Mouse (Mus musculus): Measurements from ENCODE around the gene Selenom. TPM values are rescaled to one million over a fixed set of nuclear protein-coding genes. Genes with fewer than 3 reads are reported as not detected.

The Selenom gene
- polyA plus RNA-seq, 1 experiment from 2014 or later = 99.2 TPM

- no peak for ATAC-seq (ENCODE audit: borderline replicate concordance, extremely low read depth, low FRiP score, low TSS enrichment)
- H3K27ac ChIP-seq = peak overlapping the region; percentile 94
- H3K4me1 ChIP-seq = peaks cover 33% of the 10 kb centered on the region
- H3K36me3 ChIP-seq = peaks cover 44% of the 10 kb centered on the region
- peak overlapping the region; percentile 67 for H3K4me3 ChIP-seq
- H3K27me3 ChIP-seq = no peaks in the 10 kb centered on the region
- H3K4me2 ChIP-seq = peak overlapping the region; percentile 74
- H3K9ac ChIP-seq = peak overlapping the region; percentile 53; the same call in 1 of the 2 replicates
- H3K9me3 ChIP-seq = no peaks in the 10 kb centered on the region
- WGBS = 23% methylated on average over 8 of the region's 8 CpGs
Observed at GRCm38 (mm10) chr11:3534956-3535355, 20.5 kb downstream of the Selenom start.

- peaks cover 39% of the 10 kb centered on the region for H3K36me3 ChIP-seq
- under 1% methylated on average over 36 of the region's 36 CpGs for WGBS
- peak overlapping the region; percentile 94 for H3K27ac ChIP-seq
- H3K27me3 ChIP-seq = no peaks in the 10 kb centered on the region
- peak overlapping the region; percentile 67 for H3K4me3 ChIP-seq
- no peaks in the 10 kb centered on the region for H3K9me3 ChIP-seq
- peak overlapping the region; percentile 74 for H3K4me2 ChIP-seq
- H3K9ac ChIP-seq = peak overlapping the region; percentile 53
- peak; percentile 86 for ATAC-seq (ENCODE audit: borderline replicate concordance, extremely low read depth, low FRiP score, low TSS enrichment)
- H3K4me1 ChIP-seq = peaks cover 33% of the 10 kb centered on the region
Observed at GRCm38 (mm10) chr11:3535406-3535986, 21.0 kb downstream of the Selenom start.

GRCm38 (mm10) chr11:3536082-3536481 lies 21.6 kb downstream of the Selenom start:
- H3K4me1 ChIP-seq = peaks cover 33% of the 10 kb centered on the region
- peak overlapping the region; percentile 74 for H3K4me2 ChIP-seq
- H3K9ac ChIP-seq = peak overlapping the region; percentile 53
- ATAC-seq (ENCODE audit: borderline replicate concordance, extremely low read depth, low FRiP score, low TSS enrichment) = no peak
- peaks cover 33% of the 10 kb centered on the region for H3K36me3 ChIP-seq
- peak overlapping the region; percentile 94 for H3K27ac ChIP-seq
- peak overlapping the region; percentile 67 for H3K4me3 ChIP-seq
- no peaks in the 10 kb centered on the region for H3K9me3 ChIP-seq
- WGBS = 30% methylated on average over 5 of the region's 5 CpGs
- H3K27me3 ChIP-seq = no peaks in the 10 kb centered on the region

- 89% methylated on average over 5 of the region's 5 CpGs for WGBS
- H3K27ac ChIP-seq = peak overlapping the region; percentile 94
- H3K4me3 ChIP-seq = peak overlapping the region; percentile 67
- H3K4me2 ChIP-seq = peak overlapping the region; percentile 74
- no peaks in the 10 kb centered on the region for H3K9me3 ChIP-seq
- no peaks in the 10 kb centered on the region for H3K27me3 ChIP-seq
- H3K9ac ChIP-seq = peak overlapping the region; percentile 7; the same call in 1 of the 2 replicates
- peaks cover 25% of the 10 kb centered on the region for H3K36me3 ChIP-seq
- H3K4me1 ChIP-seq = peaks cover 38% of the 10 kb centered on the region
- ATAC-seq (ENCODE audit: borderline replicate concordance, extremely low read depth, low FRiP score, low TSS enrichment) = no peak
Observed at GRCm38 (mm10) chr11:3536745-3537333, 22.4 kb downstream of the Selenom start.

GRCm38 (mm10) chr11:3537711-3538110 lies 23.2 kb downstream of the Selenom start:
- no peak for ATAC-seq (ENCODE audit: borderline replicate concordance, extremely low read depth, low FRiP score, low TSS enrichment)
- Histone ChIP-seq H3K36me3 (peaks cover 17% of the 10 kb centered on the region), H3K27me3 (no peaks in the 10 kb centered on the region), H3K4me1 (peaks cover 42% of the 10 kb centered on the region), H3K4me3 (peak overlapping the region; percentile 67), H3K9ac (peak overlapping the region; percentile 75), H3K27ac (no peak overlapping the region), H3K9me3 (no peaks in the 10 kb centered on the region), H3K4me2 (peak overlapping the region; percentile 74)
- 78% methylated on average over 3 of the region's 3 CpGs for WGBS

- 53% methylated on average over 4 of the region's 4 CpGs for WGBS
Observed at GRCm38 (mm10) chr11:3538341-3538740, 23.9 kb downstream of the Selenom start.

GRCm38 (mm10) chr11:3539111-3539825 lies 24.8 kb downstream of the Selenom start:
- ATAC-seq (ENCODE audit: borderline replicate concordance, extremely low read depth, low FRiP score, low TSS enrichment) = peak; percentile 87
- 4% methylated on average over 33 of the region's 33 CpGs for WGBS
- H3K9me3 ChIP-seq = no peaks in the 10 kb centered on the region
- H3K4me2 ChIP-seq = peak overlapping the region; percentile 74
- H3K9ac ChIP-seq = peak overlapping the region; percentile 75
- H3K4me3 ChIP-seq = peak overlapping the region; percentile 67
- no peaks in the 10 kb centered on the region for H3K27me3 ChIP-seq
- H3K27ac ChIP-seq = peak overlapping the region; percentile 64
- H3K36me3 ChIP-seq = peaks cover 2% of the 10 kb centered on the region; the same call in 1 of the 2 replicates
- H3K4me1 ChIP-seq = peaks cover 46% of the 10 kb centered on the region

More at GRCm38 (mm10) chr11:3538341-3538740, 23.9 kb downstream of the Selenom start:
- Histone ChIP-seq H3K27ac (peak overlapping the region; percentile 64; the same call in 1 of the 2 replicates), H3K36me3 (peaks cover 11% of the 10 kb centered on the region), H3K27me3 (no peaks in the 10 kb centered on the region), H3K9me3 (no peaks in the 10 kb centered on the region), H3K4me1 (peaks cover 46% of the 10 kb centered on the region), H3K9ac (peak overlapping the region; percentile 75), H3K4me2 (peak overlapping the region; percentile 74), H3K4me3 (peak overlapping the region; percentile 67)
- ATAC-seq (ENCODE audit: borderline replicate concordance, extremely low read depth, low FRiP score, low TSS enrichment) = no peak

GRCm38 (mm10) chr11:3539826-3540196 lies 25.3 kb downstream of the Selenom start:
- no peaks in the 10 kb centered on the region for H3K9me3 ChIP-seq
- H3K4me2 ChIP-seq = peak overlapping the region; percentile 74
- peak overlapping the region; percentile 67 for H3K4me3 ChIP-seq
- WGBS = 71% methylated on average over 4 of the region's 4 CpGs
- H3K27me3 ChIP-seq = no peaks in the 10 kb centered on the region
- ATAC-seq (ENCODE audit: borderline replicate concordance, extremely low read depth, low FRiP score, low TSS enrichment) = no peak
- no peak overlapping the region for H3K27ac ChIP-seq
- H3K9ac ChIP-seq = peak overlapping the region; percentile 34; the same call in 1 of the 2 replicates
- H3K4me1 ChIP-seq = peaks cover 45% of the 10 kb centered on the region
- no peaks in the 10 kb centered on the region for H3K36me3 ChIP-seq

GRCm38 (mm10) chr11:3540451-3541085 lies 26.1 kb downstream of the Selenom start, which contains the start of gene Smtn:
Gene Smtn (minus strand): TSS chr11:3540612.
- 91% methylated on average over 23 of the region's 23 CpGs for WGBS
- Histone ChIP-seq H3K27ac (peak within 1 kb of the TSS; percentile 54; the same call in 1 of the 2 replicates), H3K9me3 (no peaks in the 10 kb centered on the region)

GRCm38 (mm10) chr11:3541932-3542331 lies 27.4 kb downstream of the Selenom start:
- Histone ChIP-seq H3K9ac (no peak overlapping the region), H3K4me1 (peaks cover 47% of the 10 kb centered on the region), H3K27me3 (no peaks in the 10 kb centered on the region), H3K4me3 (no peak overlapping the region), H3K27ac (no peak overlapping the region), H3K36me3 (no peaks in the 10 kb centered on the region), H3K4me2 (no peak overlapping the region), H3K9me3 (no peaks in the 10 kb centered on the region)
- no peak for ATAC-seq (ENCODE audit: borderline replicate concordance, extremely low read depth, low FRiP score, low TSS enrichment)
- 49% methylated on average over 3 of the region's 3 CpGs for WGBS

More at GRCm38 (mm10) chr11:3540451-3541085, 26.1 kb downstream of the Selenom start, which contains the start of gene Smtn:
- Histone ChIP-seq H3K4me1 (peaks cover 46% of the 10 kb centered on the region), H3K36me3 (no peaks in the 10 kb centered on the region), H3K27me3 (no peaks in the 10 kb centered on the region), H3K4me2 (peak within 1 kb of the TSS; percentile 74), H3K4me3 (peak within 1 kb of the TSS; percentile 67), H3K9ac (peak within 1 kb of the TSS; percentile 34; the same call in 1 of the 2 replicates)
- ATAC-seq (ENCODE audit: borderline replicate concordance, extremely low read depth, low FRiP score, low TSS enrichment) = no peak

GRCm38 (mm10) chr11:3543001-3543400 lies 28.5 kb downstream of the Selenom start:
- 42% methylated on average over 5 of the region's 5 CpGs for WGBS
- no peak overlapping the region for H3K4me3 ChIP-seq
- H3K9ac ChIP-seq = no peak overlapping the region
- no peaks in the 10 kb centered on the region for H3K27me3 ChIP-seq
- H3K4me1 ChIP-seq = peaks cover 37% of the 10 kb centered on the region
- peak overlapping the region; percentile 1; the same call in 1 of the 2 replicates for H3K27ac ChIP-seq
- H3K36me3 ChIP-seq = no peaks in the 10 kb centered on the region
- H3K9me3 ChIP-seq = no peaks in the 10 kb centered on the region
- no peak for ATAC-seq (ENCODE audit: borderline replicate concordance, extremely low read depth, low FRiP score, low TSS enrichment)
- no peak overlapping the region for H3K4me2 ChIP-seq
